Mouse (Mus musculus) skeletal muscle tissue, postnatal 0 days (tissue): Measurements from ENCODE around the gene Arhgef40. TPM values are rescaled to one million over a fixed set of nuclear protein-coding genes. Genes with fewer than 3 reads are reported as not detected.

Experiments used
- polyA plus RNA-seq: library from polyadenylated mRNA; unstranded; fragments of >200 nt; fragmentation: Nextera tagmentation; extraction: Ambion mirVana; gene quantifications from 2 replicates; pipeline ENCODE4 v1.2.1, GENCODE M21; 2015

Arhgef40 gene
- 52.4 and 58.5 TPM in 2 replicates for polyA plus RNA-seq

GRCm38 (mm10) chr14:51984247-51985231 is at the start of gene Arhgef40:
Gene Arhgef40, plus strand, starts transcription at chr14:51984719.

GRCm38 (mm10) chr14:52015445-52016100 is 31.1 kb downstream of the Arhgef40 start, which contains the start of gene Tmem253:
Gene Tmem253, plus strand, starts transcription at chr14:52015658.

GRCm38 (mm10) chr14:52020486-52021137 is 36.1 kb downstream of the Arhgef40 start, which contains the start of gene Zfp219:
Gene Zfp219, minus strand, starts transcription at chr14:52020733.

GRCm38 (mm10) chr14:52042359-52042758 is 57.8 kb downstream of the Arhgef40 start, which contains the start of gene Olfr221:
Gene Olfr221, minus strand, starts transcription at chr14:52042459.

Other genes with a start within 250 kb of the Arhgef40 start
- not detected in 2 replicates for gene Ang4, start 211.1 kb upstream of the Arhgef40 start, polyA plus RNA-seq
- not detected in 2 replicates for gene AY358078, start 184.7 kb upstream of the Arhgef40 start, polyA plus RNA-seq
- gene Ear6, start 131.0 kb upstream of the Arhgef40 start, polyA plus RNA-seq: not detected in 2 replicates
- gene Mettl17, start 99.9 kb upstream of the Arhgef40 start, polyA plus RNA-seq: 17.5 and 17.6 TPM in 2 replicates
- 0.08 and 0.66 TPM in 2 replicates for gene Slc39a2, start 91.8 kb upstream of the Arhgef40 start, polyA plus RNA-seq
- 458 and 572 TPM in 2 replicates for gene Ndrg2, start 70.6 kb upstream of the Arhgef40 start, polyA plus RNA-seq
- gene Tppp2, start 66.3 kb upstream of the Arhgef40 start, polyA plus RNA-seq: not detected in 2 replicates
- not detected in 2 replicates for gene Rnase13, start 61.9 kb upstream of the Arhgef40 start, polyA plus RNA-seq
- 0.61 TPM in 1 of 2 replicates, not detected in the other for gene Tmem253, start 30.9 kb downstream of the Arhgef40 start, polyA plus RNA-seq
- gene Zfp219, start 36.0 kb downstream of the Arhgef40 start, polyA plus RNA-seq: 7.3 and 9.4 TPM in 2 replicates
- gene Olfr221, start 57.7 kb downstream of the Arhgef40 start, polyA plus RNA-seq: not detected in 2 replicates
- 132 and 150 TPM in 2 replicates for gene Hnrnpc, start 119.3 kb downstream of the Arhgef40 start, polyA plus RNA-seq
- gene Rpgrip1, start 126.0 kb downstream of the Arhgef40 start, polyA plus RNA-seq: 18.3 and 19.3 TPM in 2 replicates
- gene Supt16, start 212.7 kb downstream of the Arhgef40 start, polyA plus RNA-seq: 14.6 and 15.2 TPM in 2 replicates